16 mouse cellular contexts compared by ENCODE assay signal in genomic region chr15:59754906-59755305, GRCm38 (mm10).
DNase-seq lines count a peak whose midpoint lies in the region; ATAC-seq and TF ChIP-seq lines count a peak whose summit lies in the region.
"Had no signal": no experiment of that assay in that cellular context is flagged by ENCODE, and none has a peak within 500 bp of the region (broad histone marks: within the 10 kb centered on the region; RNA-seq: fewer than 3 reads in every experiment).

No protein-coding gene starts in this region.

- no peak for ATAC-seq in intestine, embryonic 15.5 days
- no peak for ATAC-seq in liver, postnatal 0 days
- ATAC-seq: CD4-positive, CD25-positive, alpha-beta regulatory T cell, adult 4 months; inflammation-experienced regulatory T-cells, adult 6 months had no signal

- DNase-seq in left cerebral cortex, adult 2 months (ENCODE audit: extremely low spot score in 1 of 2, low spot score in 2 of 2): no peak
- DNase-seq in left cerebral cortex, postnatal 36 days (ENCODE audit: low spot score in 2 of 2): no peak
- DNase-seq in right cerebral cortex, adult 2 months (ENCODE audit: low spot score in 2 of 2): peak; percentile 8 to 9
- DNase-seq in right cerebral cortex, postnatal 4 days: no peak
- no peak for DNase-seq in liver, postnatal 0 days
- no peak for DNase-seq in gastrocnemius, postnatal 4 days (ENCODE audit: low spot score in 2 of 2)
- DNase-seq: cerebellum, adult 9-10 months; heart, postnatal 4 days; kidney, postnatal 10 days; left cerebral cortex, postnatal 4 days; spleen, adult 18-20 months; thymus, adult 2 months had no signal

- intact Hi-C loops in left cerebral cortex, adult 2 months (cut with DNase I): no loop called here
- intact Hi-C loops in left cerebral cortex, postnatal 36 days (cut with DNase I): no loop called here

- H3K9me3 ChIP-seq in intestine, embryonic 15.5 days: no peaks in the 10 kb centered on the region
- no peaks in the 10 kb centered on the region for H3K9me3 ChIP-seq in liver, postnatal 0 days (ENCODE audit: low read length)

- no peaks in the 10 kb centered on the region for H3K36me3 ChIP-seq in intestine, embryonic 15.5 days
- no peaks in the 10 kb centered on the region for H3K36me3 ChIP-seq in liver, postnatal 0 days (replicated peaks; ENCODE audit: insufficient read depth, low read length)

- peak overlapping the region; percentile 42 for H3K4me2 ChIP-seq in intestine, embryonic 15.5 days (replicated peaks)
- no peak overlapping the region for H3K4me2 ChIP-seq in liver, postnatal 0 days (ENCODE audit: low read depth, low read length)

- no peak overlapping the region for H3K27ac ChIP-seq in left cerebral cortex, adult 2 months
- no peak overlapping the region for H3K27ac ChIP-seq in intestine, embryonic 15.5 days
- no peak overlapping the region for H3K27ac ChIP-seq in liver, postnatal 0 days (ENCODE audit: low read depth)
- H3K27ac ChIP-seq: liver, embryonic 14.5 days had no signal

- H3K4me3 ChIP-seq in left cerebral cortex, adult 2 months: peak overlapping the region; percentile 26; the same call in 1 of the 2 replicates
- no peak overlapping the region for H3K4me3 ChIP-seq in intestine, embryonic 15.5 days (replicated peaks)
- H3K4me3 ChIP-seq in liver, postnatal 0 days (ENCODE audit: low read depth, low read length): no peak overlapping the region

- no peak overlapping the region for H3K9ac ChIP-seq in intestine, embryonic 15.5 days
- H3K9ac ChIP-seq in liver, postnatal 0 days (replicated peaks): no peak overlapping the region
- H3K9ac ChIP-seq: liver, embryonic 14.5 days had no signal

- no peak for TF ChIP-seq EP300 in liver, postnatal 0 days (IDR thresholded peaks at IDR 0.05; ENCODE audit: low read depth)

- no peak for TF ChIP-seq CTCF in left cerebral cortex, adult 2 months (IDR thresholded peaks at IDR 0.05)
- TF ChIP-seq CTCF in liver, postnatal 0 days (IDR thresholded peaks at IDR 0.05; ENCODE audit: low read depth): no peak

- 52% methylated on average over 13 of the region's 13 CpGs for WGBS in intestine, embryonic 15.5 days
- WGBS in liver, postnatal 0 days (ENCODE audit: insufficient replicate concordance): 77% methylated on average over 13 of the region's 13 CpGs

- H3K4me1 ChIP-seq in intestine, embryonic 15.5 days (replicated peaks): no peaks in the 10 kb centered on the region
- H3K4me1 ChIP-seq in liver, postnatal 0 days (ENCODE audit: insufficient read depth): peaks cover 8% of the 10 kb centered on the region; the same call in 1 of the 2 replicates

- no peaks in the 10 kb centered on the region for H3K27me3 ChIP-seq in intestine, embryonic 15.5 days (replicated peaks)
- no peaks in the 10 kb centered on the region for H3K27me3 ChIP-seq in liver, postnatal 0 days (ENCODE audit: insufficient read depth, low read length)

Comparison
In these comparisons a context has a peak if more than half of its experiments do, and no peak if none do; other contexts are left out.
1. DNase-seq: peak in right cerebral cortex, adult 2 months (2 of 2); none in left cerebral cortex, adult 2 months (0 of 2), left cerebral cortex, postnatal 36 days (0 of 2), right cerebral cortex, postnatal 4 days (single experiment), liver, postnatal 0 days (single experiment) and gastrocnemius, postnatal 4 days (0 of 2).